Mouse (Mus musculus) midbrain, embryonic 15.5 days (tissue): ENCODE measurements around the gene Lrrc9. TPM values are rescaled to one million over a fixed set of nuclear protein-coding genes. Genes with fewer than 3 reads are reported as not detected.

Source experiments
- ATAC-seq: fragments of 200-750 bp; cut with Nextera tagmentation; replicated peaks from 2 replicates; pipeline ENCODE4 v1.8.0; 2017; ENCODE audit warnings: moderate TSS enrichment
- H3K27ac ChIP-seq: fragments of 300-500 bp; sonication (generic); 2 replicates; pipeline ENCODE4 v1.5.1; 2015; ENCODE audit warnings: mild to moderate bottlenecking, inconsistent platforms
- H3K27me3 ChIP-seq: fragments of 300-500 bp; sonication (generic); replicated peaks from 2 replicates; pipeline ENCODE4 v1.6.1; 2015; ENCODE audit warnings: inconsistent platforms
- H3K36me3 ChIP-seq: fragments of 300-500 bp; sonication (generic); replicated peaks from 2 replicates; pipeline ENCODE4 v1.6.1; 2015; ENCODE audit warnings: inconsistent platforms
- H3K4me1 ChIP-seq: fragments of 300-500 bp; sonication (generic); 2 replicates; pipeline ENCODE4 v1.6.1; 2015; ENCODE audit warnings: inconsistent platforms
- H3K4me2 ChIP-seq: fragments of 300-500 bp; sonication (generic); 2 replicates; pipeline ENCODE4 v1.6.1; 2015; ENCODE audit warnings: inconsistent platforms, mild to moderate bottlenecking, moderate library complexity
- H3K4me3 ChIP-seq: fragments of 300-500 bp; sonication (generic); 2 replicates; pipeline ENCODE4 v1.5.1; 2015; ENCODE audit warnings: mild to moderate bottlenecking, inconsistent platforms
- H3K9ac ChIP-seq: fragments of 300-500 bp; sonication (generic); 2 replicates; pipeline ENCODE4 v1.6.1; 2015; ENCODE audit warnings: mild to moderate bottlenecking, inconsistent platforms
- H3K9me3 ChIP-seq: fragments of 300-500 bp; sonication (generic); 2 replicates; pipeline ENCODE4 v1.6.1; 2016; ENCODE audit warnings: inconsistent platforms
- WGBS: fragments of 180-500 bp; shearing (Covaris S2); methylation state at CpG from one replicate; pipeline ENCODE4 v1.1.7; 2015; ENCODE audit warnings: mixed read lengths; 5-methylcytosine and 5-hydroxymethylcytosine counted together
- polyA plus RNA-seq: library from polyadenylated mRNA; unstranded; fragments of >200 nt; fragmentation: Nextera tagmentation; extraction: Ambion mirVana; gene quantifications from 2 replicates; pipeline ENCODE4 v1.2.1, GENCODE M21; 2015

Lrrc9 gene
- polyA plus RNA-seq, 1 experiment from 2014 or later: 4.0 TPM

DNA sequence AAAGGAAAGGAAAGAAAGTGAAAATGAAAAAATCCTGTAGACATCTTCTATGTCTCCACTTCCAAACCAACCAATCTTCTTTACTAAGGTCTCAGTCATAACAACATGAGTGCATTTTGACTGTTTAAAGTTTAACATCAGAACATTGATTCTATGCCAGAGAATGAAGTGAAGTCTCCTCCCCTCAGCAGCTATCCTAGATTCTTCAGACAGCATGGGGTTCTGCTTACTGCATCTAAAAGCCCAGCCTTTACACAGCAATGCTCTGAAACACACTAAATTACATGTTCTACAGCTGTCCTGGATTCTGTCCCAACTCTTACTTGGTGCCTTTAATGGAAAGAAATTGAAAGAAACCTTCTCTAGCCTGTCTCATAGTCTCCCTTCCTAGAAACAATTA is 43.2 kb downstream of the Lrrc9 start:
- Histone ChIP-seq H3K4me2 (no peak overlapping the region), H3K9me3 (no peaks in the 10 kb centered on the region), H3K27ac (no peak overlapping the region), H3K4me1 (no peaks in the 10 kb centered on the region), H3K9ac (no peak overlapping the region), H3K4me3 (no peak overlapping the region), H3K36me3 (no peaks in the 10 kb centered on the region), H3K27me3 (no peaks in the 10 kb centered on the region)
- ATAC-seq: no peak

DNA sequence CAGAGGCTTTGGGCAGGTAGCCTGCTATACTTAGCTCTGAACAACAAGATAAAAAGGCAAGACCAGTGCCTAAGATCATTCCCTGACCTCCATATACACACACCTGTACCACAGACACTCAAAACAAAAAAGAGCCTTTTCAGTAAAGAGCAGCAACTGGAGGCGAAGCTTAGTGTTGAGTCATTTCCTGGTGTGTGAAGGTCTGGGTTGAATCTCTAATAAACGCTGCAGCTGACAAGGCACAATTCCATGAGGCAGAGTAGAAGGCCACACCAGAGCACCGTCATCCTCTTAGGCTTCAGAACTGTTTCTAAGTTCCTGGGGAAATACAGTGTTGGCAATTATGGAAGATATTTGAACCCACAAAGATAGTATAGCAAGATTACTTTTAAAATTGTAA is 45.8 kb downstream of the Lrrc9 start:
- Histone ChIP-seq H3K27me3 (no peaks in the 10 kb centered on the region), H3K9me3 (no peaks in the 10 kb centered on the region), H3K4me1 (no peaks in the 10 kb centered on the region), H3K27ac (no peak overlapping the region), H3K4me2 (no peak overlapping the region), H3K9ac (no peak overlapping the region), H3K36me3 (no peaks in the 10 kb centered on the region), H3K4me3 (no peak overlapping the region)
- no peak for ATAC-seq
- 85% methylated on average over 3 of the region's 3 CpGs for WGBS

DNA sequence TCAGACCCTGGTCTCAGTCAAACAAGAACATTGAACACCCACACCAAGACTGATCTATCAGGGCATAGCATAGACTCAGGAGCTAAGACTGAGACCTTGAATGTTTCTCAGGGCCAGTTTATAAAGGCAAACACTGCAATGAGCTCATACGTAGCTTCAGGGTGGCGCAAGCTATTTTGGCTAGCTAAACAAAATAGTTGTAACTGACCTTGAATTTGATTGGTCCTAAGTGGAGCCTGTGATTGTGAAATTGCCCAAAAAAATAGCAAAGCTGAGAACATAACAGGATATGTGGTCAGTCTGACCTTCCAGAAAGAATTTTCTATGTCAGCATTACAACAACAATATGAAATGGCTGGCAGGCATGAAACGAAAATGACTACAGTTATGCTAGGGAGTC is 48.3 kb downstream of the Lrrc9 start:
- Histone ChIP-seq H3K9me3 (no peaks in the 10 kb centered on the region), H3K9ac (no peak overlapping the region), H3K4me3 (no peak overlapping the region), H3K4me1 (no peaks in the 10 kb centered on the region), H3K27me3 (no peaks in the 10 kb centered on the region), H3K36me3 (no peaks in the 10 kb centered on the region), H3K27ac (no peak overlapping the region), H3K4me2 (no peak overlapping the region)
- no peak for ATAC-seq
- WGBS: 86% methylated on average over 3 of the region's 3 CpGs

DNA sequence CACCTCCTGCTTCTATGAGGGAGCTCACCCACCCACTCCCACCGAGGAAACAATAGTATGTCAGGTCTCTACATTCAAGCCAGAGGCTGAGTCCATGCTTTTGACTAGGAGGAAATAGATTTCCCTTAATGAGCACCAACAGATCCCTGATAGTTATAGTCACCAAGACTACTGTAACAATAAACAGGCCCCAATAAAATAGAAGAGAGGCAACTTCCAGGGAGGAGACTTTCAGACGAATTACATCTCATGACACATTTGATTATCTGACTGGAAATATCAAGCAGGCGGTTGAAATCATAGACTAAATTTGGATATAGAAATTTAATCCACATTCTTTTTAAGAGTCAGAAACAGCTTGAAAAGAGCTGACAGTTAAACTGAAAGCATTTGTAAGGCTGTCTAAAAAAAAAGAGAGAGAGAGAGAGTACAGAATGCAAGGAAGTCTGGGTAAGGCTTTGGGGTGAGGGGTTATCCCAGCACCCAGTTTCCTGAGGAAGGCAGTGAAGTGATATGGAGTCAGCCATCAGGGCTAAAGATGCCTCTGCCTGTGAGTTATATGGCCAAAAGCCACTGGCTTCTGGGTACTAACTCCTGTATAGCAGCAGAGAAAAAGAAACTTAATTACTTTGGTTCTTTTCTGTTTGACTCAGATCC is 49.5 kb downstream of the Lrrc9 start:
- Histone ChIP-seq H3K27ac (no peak overlapping the region), H3K27me3 (no peaks in the 10 kb centered on the region), H3K4me1 (no peaks in the 10 kb centered on the region), H3K36me3 (no peaks in the 10 kb centered on the region), H3K9ac (no peak overlapping the region), H3K9me3 (no peaks in the 10 kb centered on the region), H3K4me2 (no peak overlapping the region), H3K4me3 (no peak overlapping the region)
- WGBS: 72% methylated on average over 3 of the region's 3 CpGs
- no peak for ATAC-seq

DNA sequence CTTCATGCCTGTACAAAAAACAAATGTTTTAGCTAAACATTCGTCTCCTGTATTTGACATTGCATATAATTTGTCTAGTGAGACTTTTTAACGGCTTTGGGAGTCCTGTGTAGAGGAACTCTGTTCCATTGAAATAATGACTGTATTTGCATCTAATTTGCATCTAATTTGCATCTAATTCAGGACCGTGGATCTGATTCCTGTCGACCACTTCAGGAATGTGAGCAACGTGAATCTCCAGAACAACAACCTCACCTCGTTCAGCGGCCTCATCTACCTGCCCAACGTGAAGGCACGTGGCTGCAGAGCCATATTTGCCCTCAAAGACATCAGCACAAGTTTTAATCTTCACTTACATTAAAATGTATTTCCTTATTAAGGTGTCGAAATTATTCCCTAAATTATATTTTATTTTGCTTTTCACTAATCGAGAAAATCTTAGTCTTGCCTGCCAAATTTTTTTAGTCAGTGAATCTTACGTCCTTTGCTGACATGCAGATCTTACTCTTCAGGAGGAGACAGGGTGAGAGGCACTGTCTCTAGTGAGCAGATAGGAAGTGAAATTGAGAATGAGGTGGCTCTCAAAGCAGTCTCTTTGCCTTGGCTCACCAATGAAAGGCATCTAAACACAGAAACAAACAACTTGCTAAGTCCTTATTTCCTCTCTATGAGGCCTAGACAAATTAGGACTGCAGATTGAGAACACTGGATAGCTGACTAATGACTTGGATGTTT is 55.4 kb downstream of the Lrrc9 start:
- 0 out of 2 replicates have a peak, but pooled peaks cover 3% of the 10 kb centered on the region for H3K4me1 ChIP-seq
- H3K4me3 ChIP-seq: no peak overlapping the region
- 48% methylated on average over 12 of the region's 12 CpGs for WGBS
- H3K36me3 ChIP-seq: no peaks in the 10 kb centered on the region
- H3K27ac ChIP-seq: no peak overlapping the region
- H3K4me2 ChIP-seq: no peak overlapping the region
- no peaks in the 10 kb centered on the region for H3K9me3 ChIP-seq
- H3K27me3 ChIP-seq: no peaks in the 10 kb centered on the region
- no peak overlapping the region for H3K9ac ChIP-seq
- ATAC-seq: no peak

DNA sequence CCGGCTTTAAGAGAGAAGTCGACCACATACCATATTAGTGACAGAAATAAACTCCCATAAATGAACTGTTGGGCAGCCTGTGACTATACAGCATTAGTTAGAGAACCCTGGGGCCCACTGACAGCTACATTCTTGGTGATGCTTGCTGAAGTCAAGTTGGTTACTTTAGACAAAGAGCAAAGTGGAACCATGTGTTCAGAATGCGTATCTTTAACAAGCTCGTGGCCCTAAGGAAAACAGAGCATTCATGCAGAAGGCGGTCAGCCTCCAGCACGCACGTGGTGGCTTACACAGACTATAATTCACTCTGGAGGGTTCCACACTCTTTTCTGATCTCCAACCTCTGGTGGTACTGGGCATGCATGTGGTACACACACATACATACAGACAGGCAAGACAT is 67.9 kb downstream of the Lrrc9 start:
- Histone ChIP-seq H3K9me3 (no peaks in the 10 kb centered on the region), H3K4me1 (no peaks in the 10 kb centered on the region), H3K9ac (no peak overlapping the region), H3K36me3 (no peaks in the 10 kb centered on the region), H3K4me2 (no peak overlapping the region), H3K4me3 (no peak overlapping the region), H3K27me3 (no peaks in the 10 kb centered on the region), H3K27ac (no peak overlapping the region)
- ATAC-seq: no peak
- 83% methylated on average over 7 of the region's 7 CpGs for WGBS

DNA sequence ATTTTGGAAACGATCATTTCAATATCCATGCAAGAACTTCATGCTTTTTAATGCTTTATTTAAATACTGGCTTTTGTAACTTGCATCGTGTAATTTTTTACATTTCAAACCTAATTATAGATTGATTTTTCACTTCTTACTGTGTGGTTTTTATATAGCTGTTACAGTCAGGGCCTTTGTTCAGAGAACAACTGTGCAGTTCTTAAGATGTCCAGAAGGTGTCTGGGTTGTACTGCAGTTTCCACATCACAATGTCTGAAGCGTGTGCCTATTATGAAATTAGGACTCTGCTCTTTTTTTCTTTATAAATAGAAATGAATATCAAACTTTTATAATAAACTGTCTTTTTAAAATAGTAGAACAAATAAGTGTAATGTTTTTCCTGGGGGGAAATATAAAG is 73.8 kb downstream of the Lrrc9 start:
- Histone ChIP-seq H3K4me2 (no peak overlapping the region), H3K9ac (no peak overlapping the region), H3K27ac (no peak overlapping the region), H3K9me3 (no peaks in the 10 kb centered on the region), H3K27me3 (no peaks in the 10 kb centered on the region), H3K36me3 (no peaks in the 10 kb centered on the region), H3K4me1 (peaks cover 4% of the 10 kb centered on the region; the same call in 1 of the 2 replicates), H3K4me3 (no peak overlapping the region)
- ATAC-seq: 0 out of 2 replicates have a peak, but pooled peaks have one; percentile 69
- 56% methylated on average over 3 of the region's 3 CpGs for WGBS

DNA sequence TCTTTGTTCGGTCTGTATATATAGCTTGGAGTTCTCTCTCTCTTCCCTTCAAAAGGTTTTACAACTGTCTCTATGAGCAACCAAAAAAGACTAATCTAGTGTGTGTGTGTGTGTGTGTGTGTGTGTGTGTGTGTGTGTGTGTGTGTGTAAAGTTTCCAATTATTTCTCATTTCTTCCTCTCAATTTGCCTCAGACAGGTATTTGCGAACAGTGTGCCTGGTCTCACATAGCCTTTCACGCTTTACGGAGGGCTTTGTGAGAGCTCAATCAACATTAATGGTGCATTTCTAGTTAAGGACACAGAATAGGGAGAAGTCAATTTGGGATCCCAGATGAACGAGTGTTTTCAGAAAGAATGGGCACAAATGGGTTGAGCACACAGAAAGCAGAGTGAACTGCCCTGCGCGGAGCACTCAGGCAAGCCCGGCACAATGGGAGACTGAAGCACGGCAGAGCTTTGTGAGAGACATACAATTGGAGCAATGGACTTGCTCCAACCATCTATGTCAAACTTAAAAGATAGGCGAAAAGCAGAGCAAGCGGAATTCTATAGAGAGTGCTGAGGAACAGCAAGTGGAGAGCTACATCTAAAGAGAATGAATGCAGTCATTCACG is 76.6 kb downstream of the Lrrc9 start:
- Histone ChIP-seq H3K27ac (no peak overlapping the region), H3K9me3 (no peaks in the 10 kb centered on the region), H3K9ac (no peak overlapping the region), H3K4me1 (peaks cover 4% of the 10 kb centered on the region; the same call in 1 of the 2 replicates), H3K27me3 (no peaks in the 10 kb centered on the region), H3K4me2 (peak overlapping the region; percentile 26), H3K4me3 (no peak overlapping the region), H3K36me3 (no peaks in the 10 kb centered on the region)
- 38% methylated on average over 12 of the region's 12 CpGs for WGBS
- ATAC-seq: no peak

DNA sequence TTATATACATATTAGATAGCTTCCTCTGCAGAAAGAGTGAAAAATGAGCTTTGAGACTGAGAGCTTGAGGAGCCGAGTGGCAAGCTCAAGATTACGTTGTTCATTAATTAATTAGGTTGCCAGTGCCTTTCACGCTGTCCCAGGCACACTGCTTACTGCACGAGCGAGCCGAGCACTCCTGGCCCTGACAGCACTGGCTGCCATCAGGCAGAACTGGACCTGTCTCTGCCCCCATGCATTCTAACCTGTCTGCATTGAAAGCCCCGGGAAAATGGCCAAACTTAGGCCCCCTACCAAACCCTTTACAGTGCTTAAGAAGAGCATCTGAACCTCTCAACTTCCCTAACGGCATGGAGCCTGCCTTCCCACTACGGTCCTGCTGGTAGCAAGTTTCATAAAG is 77.7 kb downstream of the Lrrc9 start:
- WGBS: 35% methylated on average over 9 of the region's 9 CpGs
- H3K4me3 ChIP-seq: no peak overlapping the region
- H3K27me3 ChIP-seq: no peaks in the 10 kb centered on the region
- H3K4me1 ChIP-seq: peaks cover 4% of the 10 kb centered on the region; the same call in 1 of the 2 replicates
- H3K9ac ChIP-seq: no peak overlapping the region
- H3K9me3 ChIP-seq: no peaks in the 10 kb centered on the region
- H3K4me2 ChIP-seq: no peak overlapping the region
- no peak for ATAC-seq
- H3K36me3 ChIP-seq: no peaks in the 10 kb centered on the region
- H3K27ac ChIP-seq: no peak overlapping the region

DNA sequence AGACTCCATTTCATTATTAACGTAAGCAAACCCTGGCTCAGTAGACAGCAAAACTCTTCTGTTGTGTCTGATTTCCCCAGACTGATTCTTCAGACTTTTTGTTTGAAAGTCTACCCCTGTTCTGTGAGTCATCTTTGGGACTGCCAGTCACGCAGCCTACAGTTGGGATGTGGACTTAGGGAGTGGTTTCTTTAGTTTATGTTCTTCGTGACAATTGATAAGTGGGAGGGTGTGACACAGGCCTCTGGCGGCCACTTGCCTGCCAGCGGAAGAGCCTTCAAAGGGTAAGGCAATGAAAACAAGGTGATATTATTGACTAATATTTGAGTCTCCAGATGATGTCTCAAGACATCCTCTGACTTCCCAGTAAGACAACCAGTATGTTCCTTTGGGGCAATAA is 78.2 kb downstream of the Lrrc9 start:
- Histone ChIP-seq H3K9me3 (no peaks in the 10 kb centered on the region), H3K36me3 (no peaks in the 10 kb centered on the region), H3K9ac (no peak overlapping the region), H3K27ac (no peak overlapping the region), H3K4me1 (peaks cover 4% of the 10 kb centered on the region; the same call in 1 of the 2 replicates), H3K4me3 (no peak overlapping the region), H3K4me2 (no peak overlapping the region), H3K27me3 (no peaks in the 10 kb centered on the region)
- ATAC-seq: no peak
- WGBS: 81% methylated on average over 5 of the region's 5 CpGs

DNA sequence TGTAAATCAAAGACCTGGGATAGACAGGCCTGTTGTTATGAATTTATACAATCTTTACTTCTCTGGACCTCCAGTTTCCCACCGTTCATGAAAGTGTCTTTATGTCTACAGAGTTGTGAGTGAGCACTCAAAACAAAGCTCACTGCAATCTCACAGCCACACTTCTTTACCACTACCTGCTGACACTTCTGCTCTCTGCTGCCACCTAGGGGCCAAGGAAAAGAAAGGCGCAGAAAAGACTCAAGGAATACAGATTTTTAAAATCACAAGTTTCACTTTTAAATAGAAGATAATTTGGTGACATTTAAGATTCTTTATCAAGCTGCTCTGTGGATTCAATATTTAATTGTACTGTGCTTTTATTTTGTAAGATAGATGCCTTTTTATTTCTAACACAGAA is 79.0 kb downstream of the Lrrc9 start:
- H3K9ac ChIP-seq: no peak overlapping the region
- no peak overlapping the region for H3K4me2 ChIP-seq
- ATAC-seq: no peak
- no peaks in the 10 kb centered on the region for H3K9me3 ChIP-seq
- WGBS: 4% methylated on average over 2 of the region's 2 CpGs
- no peak overlapping the region for H3K27ac ChIP-seq
- no peaks in the 10 kb centered on the region for H3K27me3 ChIP-seq
- H3K4me3 ChIP-seq: no peak overlapping the region
- H3K36me3 ChIP-seq: no peaks in the 10 kb centered on the region
- H3K4me1 ChIP-seq: peaks cover 4% of the 10 kb centered on the region; the same call in 1 of the 2 replicates

DNA sequence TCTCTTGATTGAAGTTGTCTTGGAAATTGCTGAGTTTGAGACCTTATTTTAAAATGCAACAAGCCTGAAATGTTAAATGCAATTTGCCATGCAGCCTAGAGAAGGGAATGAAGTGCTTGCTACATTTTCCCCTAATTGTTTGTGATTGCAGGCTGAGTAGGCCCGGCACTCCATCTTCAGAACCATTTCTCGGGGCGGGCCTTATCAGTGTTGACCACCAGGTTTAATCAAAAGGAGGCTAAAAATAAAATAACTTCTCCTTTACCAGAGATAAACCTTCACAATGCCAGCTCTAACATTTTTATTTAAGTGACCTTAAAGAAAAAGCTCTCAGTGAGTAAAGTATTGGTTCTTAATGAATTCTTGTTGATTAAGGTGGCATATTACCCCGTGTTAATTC is 83.9 kb downstream of the Lrrc9 start:
- ATAC-seq: no peak
- Histone ChIP-seq H3K4me2 (no peak overlapping the region), H3K4me1 (no peaks in the 10 kb centered on the region), H3K9me3 (no peaks in the 10 kb centered on the region), H3K36me3 (no peaks in the 10 kb centered on the region), H3K27ac (no peak overlapping the region), H3K27me3 (no peaks in the 10 kb centered on the region), H3K9ac (no peak overlapping the region), H3K4me3 (no peak overlapping the region)
- WGBS: 73% methylated on average over 4 of the region's 4 CpGs
